Mouse (Mus musculus) T-cell, adult 66 days (primary cell): Measurements from ENCODE around the gene Rnd3. TPM values are rescaled to one million over a fixed set of nuclear protein-coding genes. Genes with fewer than 3 reads are reported as not detected.

Experiments used
- total RNA-seq, 2 experiments: library from RNA; stranded (reverse); gene quantifications; 3 replicates in 1 of 2; 4 replicates in 1 of 2; pipeline ENCODE4 v1.2.4; 2023

The Rnd3 gene
- 1 to 10 TPM in 1 of 2 experiments, under 1 TPM in 1; 0.36 to 1.1 TPM for total RNA-seq

DNA sequence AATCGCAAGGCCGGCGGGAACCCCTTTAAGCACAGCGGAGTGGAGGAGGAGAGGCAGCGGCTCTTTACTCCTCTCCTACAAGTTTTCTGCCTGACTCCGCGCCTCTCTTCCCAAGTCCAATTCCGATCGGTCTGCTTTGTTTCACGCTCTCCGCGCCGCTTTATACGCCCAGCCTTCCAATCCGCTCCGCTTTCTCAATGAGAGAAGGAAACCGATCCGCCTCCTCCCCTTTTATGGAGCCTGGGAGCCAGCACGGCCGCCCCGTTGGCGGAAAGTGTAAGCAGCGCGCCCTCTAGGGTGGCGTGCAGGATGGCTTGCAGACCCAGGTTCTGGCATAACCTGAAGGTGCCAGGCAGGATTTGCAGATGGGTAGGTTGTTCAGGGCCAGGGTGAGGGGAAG lies at the start of gene Rnd3:
TSS of gene Rnd3 (minus strand) at position 137 of the 400 bp plus-strand sequence.

